Mouse (Mus musculus) lung, postnatal 0 days (tissue): ENCODE results near the gene Lasp1. TPM values are rescaled to one million over a fixed set of nuclear protein-coding genes. Genes with fewer than 3 reads are reported as not detected.

Experiments used
- ATAC-seq: fragments of 200-750 bp; cut with Nextera tagmentation; 2 replicates; pipeline ENCODE4 v1.8.0; 2017; ENCODE audit warnings: moderate library complexity
- DNase-seq: peaks from one replicate; pipeline ENCODE4 v3.0.0-alpha.2; 2016; ENCODE audit warnings: low spot score
- H3K27ac ChIP-seq: fragments of 300-500 bp; sonication (generic); 2 replicates; pipeline ENCODE4 v1.5.1; 2014; ENCODE audit warnings: antibody characterized with exemption, mild to moderate bottlenecking, low read length, mixed read lengths
- H3K27me3 ChIP-seq: fragments of 300-500 bp; sonication (generic); replicated peaks from 2 replicates; pipeline ENCODE4 v1.6.1; 2014; ENCODE audit warnings: low read length, mixed read lengths; ENCODE audit not compliant: insufficient read depth
- H3K36me3 ChIP-seq: fragments of 300-500 bp; sonication (generic); 2 replicates; pipeline ENCODE4 v1.6.1; 2014; ENCODE audit warnings: low read length, mixed read lengths; ENCODE audit not compliant: insufficient read depth
- H3K4me1 ChIP-seq: fragments of 300-500 bp; sonication (generic); 2 replicates; pipeline ENCODE4 v1.6.1; 2014; ENCODE audit warnings: antibody characterized with exemption, low read depth, low read length, mixed read lengths; ENCODE audit not compliant: insufficient read depth
- H3K4me2 ChIP-seq: fragments of 300-500 bp; sonication (generic); replicated peaks from 2 replicates; pipeline ENCODE4 v1.6.1; 2014; ENCODE audit warnings: low read depth, mild to moderate bottlenecking, low read length, moderate library complexity, mixed read lengths
- H3K4me3 ChIP-seq: fragments of 300-500 bp; sonication (generic); 2 replicates; pipeline ENCODE4 v1.5.1; 2014; ENCODE audit warnings: low read depth, low read length
- H3K9ac ChIP-seq: fragments of 300-500 bp; sonication (generic); replicated peaks from 2 replicates; pipeline ENCODE4 v1.6.1; 2014; ENCODE audit warnings: low read depth, mild to moderate bottlenecking
- H3K9me3 ChIP-seq: fragments of 300-500 bp; sonication (generic); 2 replicates; pipeline ENCODE4 v1.6.1; 2016; ENCODE audit warnings: low read length, mixed read lengths
- CTCF ChIP-seq: IDR thresholded peaks from 2 replicates; pipeline ENCODE4 v1.5.1; 2016; ENCODE audit warnings: antibody characterized with exemption, mild to moderate bottlenecking
- EP300 ChIP-seq: IDR thresholded peaks from 2 replicates; pipeline ENCODE4 v1.6.1; 2016; ENCODE audit warnings: antibody characterized with exemption, mild to moderate bottlenecking, control low read depth
- WGBS: fragments of 180-500 bp; shearing (Covaris S2); extraction: QIAGEN DNeasy Blood & Tissue Kit; methylation state at CpG from one replicate; pipeline ENCODE4 v1.1.7; 2014; 5-methylcytosine and 5-hydroxymethylcytosine counted together
- polyA plus RNA-seq: library from polyadenylated mRNA; unstranded; fragments of >200 nt; fragmentation: Nextera tagmentation; extraction: Ambion mirVana; gene quantifications from 2 replicates; pipeline ENCODE4 v1.2.1, GENCODE M21; 2015

Lasp1 gene
- polyA plus RNA-seq, 1 experiment from 2014 or later = 96.4 TPM

DNA sequence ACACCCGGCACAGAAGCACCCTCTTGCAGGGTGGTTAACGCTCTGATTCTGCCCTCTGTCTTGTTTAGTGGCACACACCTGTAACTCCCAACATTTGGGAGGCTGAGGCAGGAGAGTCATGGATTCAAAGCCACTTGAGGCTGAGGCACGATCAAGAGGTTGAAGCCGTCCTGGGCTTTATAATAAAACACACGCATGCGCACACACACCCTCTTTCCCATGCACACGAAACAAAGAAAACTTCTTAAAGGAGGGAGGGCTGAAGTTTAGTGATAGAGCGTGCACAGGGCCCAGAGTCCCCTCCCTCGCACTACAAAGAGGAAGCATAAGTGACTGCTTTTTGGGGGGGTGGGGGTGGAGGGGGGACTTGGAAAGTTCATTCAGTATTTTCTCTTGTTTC, 27.2 kb downstream of the Lasp1 start:
- TF ChIP-seq CTCF (no peak), EP300 (no peak)
- H3K4me2 ChIP-seq = no peak overlapping the region
- 77% methylated on average over 9 of the region's 9 CpGs for WGBS

DNA sequence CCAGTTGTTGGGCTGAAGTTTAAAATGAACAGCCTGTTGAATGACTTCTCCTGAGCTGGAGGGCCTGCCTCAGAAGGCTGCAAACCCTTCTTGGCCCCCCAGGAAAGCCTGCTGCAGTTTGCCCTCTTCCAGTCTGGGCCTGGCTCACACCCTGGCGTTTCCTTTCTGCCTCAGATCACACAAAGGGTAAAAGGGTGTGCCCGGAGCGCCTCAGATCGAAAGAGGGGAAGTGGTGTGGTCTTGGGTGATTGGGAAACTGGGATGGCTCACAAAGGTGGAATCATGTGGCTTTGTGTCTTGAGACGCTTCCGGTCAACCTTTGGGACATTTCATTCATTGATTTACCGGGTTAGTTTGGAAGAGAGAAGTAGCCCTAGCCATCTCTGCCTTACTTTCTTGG, 27.6 kb downstream of the Lasp1 start:
- TF ChIP-seq CTCF (no peak), EP300 (no peak)
- Histone ChIP-seq H3K9ac (no peak overlapping the region), H3K4me2 (no peak overlapping the region), H3K27me3 (no peaks in the 10 kb centered on the region), H3K27ac (no peak overlapping the region), H3K36me3 (peaks cover 43% of the 10 kb centered on the region), H3K4me1 (no peaks in the 10 kb centered on the region; the same call in 1 of the 2 replicates), H3K9me3 (no peaks in the 10 kb centered on the region), H3K4me3 (no peak overlapping the region)
- ATAC-seq (no peak), DNase-seq (peak; percentile 37)
- WGBS = 62% methylated on average over 7 of the region's 7 CpGs

More for the DNA sequence above, 27.2 kb downstream of the Lasp1 start:
- Histone ChIP-seq H3K9ac (no peak overlapping the region), H3K4me3 (no peak overlapping the region), H3K27ac (no peak overlapping the region), H3K27me3 (no peaks in the 10 kb centered on the region), H3K9me3 (no peaks in the 10 kb centered on the region), H3K4me1 (no peaks in the 10 kb centered on the region; the same call in 1 of the 2 replicates), H3K36me3 (peaks cover 43% of the 10 kb centered on the region)
- DNase-seq (no peak), ATAC-seq (no peak)

DNA sequence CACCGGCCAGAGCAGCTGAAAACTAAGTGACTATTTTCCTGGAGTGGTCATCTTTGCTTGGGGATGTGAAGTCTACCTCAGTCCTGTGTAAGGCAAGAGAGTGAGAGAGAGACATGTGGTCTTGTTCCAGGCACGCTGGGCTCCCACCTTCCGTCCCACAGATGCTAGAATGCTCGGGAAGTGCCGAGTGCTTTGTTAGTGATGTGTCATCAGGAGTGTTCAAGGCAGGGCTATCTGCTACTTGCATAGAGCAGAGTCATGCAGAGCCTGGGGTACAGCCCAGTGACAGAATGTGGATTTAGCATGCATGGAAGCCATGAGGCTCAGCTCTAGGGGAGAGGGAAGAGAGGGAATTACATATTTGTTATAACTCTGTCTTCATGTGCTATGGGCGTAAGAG, 28.9 kb downstream of the Lasp1 start:
- 87% methylated on average over 6 of the region's 6 CpGs for WGBS
- H3K9me3 ChIP-seq = no peaks in the 10 kb centered on the region
- H3K9ac ChIP-seq = no peak overlapping the region
- no peak overlapping the region for H3K27ac ChIP-seq
- H3K27me3 ChIP-seq = no peaks in the 10 kb centered on the region
- DNase-seq = no peak
- no peak for ATAC-seq
- H3K4me1 ChIP-seq = no peaks in the 10 kb centered on the region; the same call in none of the 2 replicates
- H3K4me3 ChIP-seq = no peak overlapping the region
- TF ChIP-seq EP300 = no peak
- TF ChIP-seq CTCF = no peak
- peaks cover 43% of the 10 kb centered on the region for H3K36me3 ChIP-seq
- H3K4me2 ChIP-seq = no peak overlapping the region

DNA sequence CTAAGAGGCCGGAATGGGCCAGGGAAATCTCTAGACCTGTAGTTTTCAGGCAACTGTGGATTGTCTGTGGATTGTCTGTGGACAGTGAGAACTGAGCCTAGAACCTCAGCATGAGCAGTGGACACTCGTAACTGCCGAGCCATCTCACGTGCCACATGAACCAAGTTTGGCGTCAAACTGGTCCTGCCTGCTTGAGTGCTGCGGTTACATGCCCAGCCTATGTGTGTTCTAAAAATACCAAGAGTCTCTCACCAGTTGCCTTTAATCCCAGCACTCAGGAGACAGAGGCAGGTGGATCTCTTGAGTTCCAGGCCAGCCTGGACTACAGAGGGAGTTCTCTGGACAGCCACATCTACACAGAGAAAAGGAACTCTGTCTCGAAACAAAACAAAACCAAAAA, 30.6 kb downstream of the Lasp1 start:
- Histone ChIP-seq H3K27me3 (no peaks in the 10 kb centered on the region), H3K4me3 (no peak overlapping the region), H3K9me3 (no peaks in the 10 kb centered on the region), H3K4me2 (no peak overlapping the region), H3K36me3 (peaks cover 41% of the 10 kb centered on the region), H3K4me1 (no peaks in the 10 kb centered on the region; the same call in none of the 2 replicates), H3K9ac (no peak overlapping the region), H3K27ac (no peak overlapping the region)
- ATAC-seq (no peak), DNase-seq (no peak)
- 74% methylated on average over 7 of the region's 7 CpGs for WGBS
- no peak for TF ChIP-seq EP300
- TF ChIP-seq CTCF = no peak

DNA sequence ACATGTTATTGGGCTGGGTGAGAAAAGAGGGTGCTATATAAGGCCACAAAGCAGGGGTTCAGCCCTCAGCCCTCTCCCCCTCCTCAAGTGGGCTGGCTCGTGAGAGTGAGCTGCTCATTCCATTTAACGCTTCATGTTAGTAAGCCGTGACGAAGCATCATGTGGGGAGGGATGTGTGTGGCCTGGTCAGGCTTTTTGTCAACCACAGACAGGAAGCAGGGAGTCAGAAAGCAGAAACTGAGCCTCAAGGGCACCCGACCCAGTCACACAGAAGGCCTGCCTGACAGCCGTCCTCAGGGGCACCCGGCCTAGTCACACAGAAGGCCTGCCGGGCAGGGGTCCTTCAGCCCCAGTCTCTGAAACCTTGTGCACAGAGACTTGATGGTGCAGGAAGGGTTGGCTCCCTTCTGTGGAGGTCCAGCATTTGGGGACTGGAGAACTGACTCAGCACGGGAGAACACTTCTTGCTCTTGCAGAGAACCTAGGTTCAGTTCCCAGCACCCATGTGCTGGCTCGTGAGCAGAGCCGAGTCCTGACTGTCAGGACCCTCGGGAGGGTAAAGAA, 31.2 kb downstream of the Lasp1 start:
- ATAC-seq (no peak), DNase-seq (no peak)
- Histone ChIP-seq H3K9me3 (no peaks in the 10 kb centered on the region), H3K27me3 (no peaks in the 10 kb centered on the region), H3K9ac (no peak overlapping the region), H3K27ac (0 out of 2 replicates have a peak overlapping the region, but pooled peaks have one; percentile 14), H3K4me2 (no peak overlapping the region), H3K4me1 (no peaks in the 10 kb centered on the region; the same call in none of the 2 replicates), H3K36me3 (peaks cover 38% of the 10 kb centered on the region), H3K4me3 (no peak overlapping the region)
- 72% methylated on average over 12 of the region's 12 CpGs for WGBS
- no peak for TF ChIP-seq CTCF
- no peak for TF ChIP-seq EP300

DNA sequence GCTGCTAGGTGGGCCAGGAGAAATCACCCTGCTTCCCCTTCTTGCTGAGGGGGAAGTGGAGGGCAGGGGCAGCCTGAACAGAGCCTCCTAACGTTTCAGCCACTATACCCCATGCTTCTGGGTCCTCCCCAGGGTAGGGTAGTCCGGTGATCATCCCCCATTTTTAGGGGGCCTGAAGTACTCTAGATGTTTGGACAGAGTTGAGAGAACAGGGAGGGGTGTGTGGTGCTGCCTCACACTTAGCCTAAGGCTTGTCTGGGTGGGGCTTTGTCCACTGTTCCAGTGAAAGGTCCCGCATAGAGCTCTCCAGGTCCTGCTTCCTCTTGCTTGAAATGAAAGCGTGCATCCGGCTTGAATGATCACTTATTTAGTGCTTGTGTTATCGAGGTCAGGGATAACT, 31.7 kb downstream of the Lasp1 start:
- H3K4me2 ChIP-seq = no peak overlapping the region
- no peaks in the 10 kb centered on the region for H3K27me3 ChIP-seq
- no peak overlapping the region for H3K4me3 ChIP-seq
- 0 out of 2 replicates have a peak overlapping the region, but pooled peaks have one; percentile 14 for H3K27ac ChIP-seq
- TF ChIP-seq EP300 (no peak), CTCF (no peak)
- H3K36me3 ChIP-seq = peaks cover 38% of the 10 kb centered on the region
- no peaks in the 10 kb centered on the region for H3K9me3 ChIP-seq
- ATAC-seq = no peak
- no peak overlapping the region for H3K9ac ChIP-seq
- WGBS = 51% methylated on average over 6 of the region's 6 CpGs
- H3K4me1 ChIP-seq = no peaks in the 10 kb centered on the region; the same call in none of the 2 replicates
- DNase-seq = no peak
